Mouse (Mus musculus): ENCODE results near the gene Gm14322.
"Not testable (repeated sequence)": the region's sequence is repeated elsewhere in the genome, so short reads cannot be mapped to it uniquely, and the experiment has no call there.

Gm14322 gene

DNA sequence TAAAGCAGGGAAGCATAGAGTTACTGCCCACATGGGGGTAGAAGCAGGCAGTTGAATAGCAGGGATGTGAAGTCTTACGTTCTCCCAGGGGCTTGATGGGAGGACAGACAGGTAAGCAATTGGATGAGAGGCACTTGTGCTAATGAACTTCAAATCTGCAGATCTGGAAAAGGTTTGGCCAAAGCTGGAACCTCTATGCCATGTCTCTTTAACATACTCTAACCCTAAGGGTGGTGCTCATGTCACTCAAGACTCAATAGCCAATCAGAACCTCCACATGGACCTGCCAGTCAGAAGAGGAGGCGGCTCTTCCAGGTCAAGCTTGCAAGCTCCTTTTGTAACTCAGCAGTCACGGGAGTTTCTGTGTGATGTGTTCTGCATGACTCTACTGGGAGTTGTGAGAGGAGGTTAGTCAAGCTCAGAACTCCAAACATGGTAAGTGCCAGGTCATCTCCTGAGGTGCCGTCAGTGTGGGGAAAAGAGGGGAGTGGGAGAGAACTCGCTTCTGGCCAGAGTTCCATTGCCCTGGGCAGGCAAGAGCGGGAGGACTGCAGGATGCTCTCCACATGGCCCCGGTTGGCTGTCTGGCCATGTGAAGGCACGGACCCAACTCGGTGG, at the start of gene Gm14322:
Gene Gm14322, plus strand, starts transcription at position 348 of the 618 bp plus-strand sequence.
- DNase-seq (ENCODE audit: low spot score in 2 of 2), result peak; percentile 29 to 55

DNA sequence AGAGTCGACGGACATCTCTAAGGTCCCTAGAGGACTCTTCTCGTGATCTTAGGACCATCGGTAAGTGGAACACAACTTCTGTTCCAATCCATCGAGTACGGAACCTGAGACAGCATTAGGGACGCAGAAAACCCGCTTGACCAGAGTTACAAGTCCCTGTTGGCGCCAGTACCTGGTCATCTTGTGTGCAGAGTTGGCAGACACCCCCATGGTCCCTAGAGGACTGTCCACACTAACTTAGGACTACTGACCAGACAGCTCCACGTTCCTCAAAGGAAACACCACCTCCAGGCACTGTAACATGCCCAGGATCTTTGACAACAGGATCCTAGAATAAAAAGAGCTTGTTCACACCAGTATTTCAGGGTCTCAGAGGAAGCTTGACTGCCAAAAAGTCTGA, 17.6 kb upstream of the Gm14322 start:
- DNase-seq (ENCODE audit: low spot score in 2 of 2), result not testable (repeated sequence)

DNA sequence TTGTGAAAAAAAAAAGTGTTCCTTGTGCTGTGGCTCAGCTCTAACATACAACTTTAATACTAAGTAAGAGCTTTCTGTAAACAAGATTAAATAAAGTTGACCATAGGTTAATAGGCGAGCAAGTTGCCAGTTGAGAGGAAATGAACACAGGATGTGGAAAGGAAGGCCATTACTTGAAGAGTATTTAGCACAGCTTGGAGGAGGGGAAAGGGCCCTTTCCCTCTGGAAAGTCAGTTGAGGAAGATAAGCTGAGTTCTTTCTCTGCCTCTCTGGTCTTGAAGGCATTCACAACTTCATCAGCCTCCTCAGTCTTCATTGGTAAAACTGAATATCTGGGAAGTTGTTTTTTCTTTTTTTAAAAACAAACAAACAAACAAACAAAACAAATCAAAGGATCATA, 28.3 kb downstream of the Gm14322 start:
- not testable (repeated sequence) for DNase-seq (ENCODE audit: low spot score in 2 of 2)

DNA sequence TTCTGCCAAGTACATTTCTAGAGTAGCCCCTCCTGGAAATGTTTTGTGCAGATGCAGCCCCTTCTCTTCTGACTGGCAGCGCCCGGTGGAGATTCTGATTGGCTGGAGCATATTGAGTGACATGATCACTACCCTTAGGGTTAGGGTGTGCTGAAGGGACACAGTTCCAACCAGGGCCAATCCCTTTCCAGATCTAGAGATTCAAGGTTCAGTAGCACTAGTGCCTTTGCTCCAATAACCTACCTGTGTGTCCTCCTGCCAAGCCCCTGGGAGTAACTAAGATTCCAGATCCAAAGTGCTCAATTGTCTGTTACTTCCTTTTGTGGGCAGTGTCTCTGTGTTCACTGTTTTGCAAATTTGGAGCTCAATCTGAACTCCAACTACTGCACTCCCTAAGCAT, 47.1 kb downstream of the Gm14322 start:
- not testable (repeated sequence) for DNase-seq (ENCODE audit: low spot score in 2 of 2)

Measured in frontal cortex, postnatal 25 days (tissue).